Mouse (Mus musculus) Patski (cell line): Measurements from ENCODE around the gene Tmem45b. TPM values are rescaled to one million over a fixed set of nuclear protein-coding genes. Genes with fewer than 3 reads are reported as not detected.

Experiments
- ATAC-seq: fragments of 100-300 bp; one replicate; pipeline ENCODE4 v1.8.0; 2021
- CTCF ChIA-PET: fragments of 350-600 bp; sonication (Branson Sonifier 250); formaldehyde crosslinking; loops from one replicate; lab custom pipeline; 2022; ENCODE audit warnings: inconsistent platforms; lab: Charles Lee
- POLR2A ChIA-PET: fragments of 350-600 bp; sonication (Branson Sonifier 250); formaldehyde crosslinking; loops from one replicate; lab custom pipeline; 2022; ENCODE audit warnings: antibody characterized with exemption, inconsistent platforms; lab: Charles Lee
- DNase-seq: peaks from one replicate; pipeline ENCODE4 v3.0.0-alpha.2; 2011; ENCODE audit warnings: low read depth, low spot score
- H3K27me3 ChIP-seq: fragments of 371-371 bp; one replicate; pipeline ENCODE4 v1.5.1; 2021
- CTCF ChIP-seq: fragments of 100-300 bp; IDR thresholded peaks from one replicate; pipeline ENCODE4 v1.5.1; 2021
- in situ Hi-C: fragments of 300-500 bp; cut with MboI; formaldehyde crosslinking; loops from 3 replicates; pipeline ENCODE4 v1.11.1; 2018; ENCODE audit warnings: low pct_unique_long_range_greater_than_20kb, mixed read lengths
- polyA plus RNA-seq: library from polyadenylated mRNA; unstranded; gene quantifications from one replicate; pipeline ENCODE4 v1.2.3, GENCODE M21; 2021

Gene Tmem45b
- polyA plus RNA-seq, 1 experiment from 2014 or later = not detected

GRCm38 (mm10) chr9:31405217-31405616 lies 59.0 kb downstream of the Tmem45b start:
- in situ Hi-C loops = loop anchor here (10.0 kb wide), 1 partner anchor 520 kb away; no protein-coding TSS in a partner anchor
- ATAC-seq (no peak), DNase-seq (no peak)
- H3K27me3 ChIP-seq = no peaks in the 10 kb centered on the region
- ChIA-PET POLR2A (no interaction called here), CTCF (interaction anchor here (0.8 to 2.1 kb wide), 9 partner anchors 8 to 141 kb away, joined by 3 to 7 read pairs (median 3); no protein-coding TSS in a partner anchor)
- TF ChIP-seq CTCF = peak; percentile 81

GRCm38 (mm10) chr9:31404311-31404710 lies 60.0 kb downstream of the Tmem45b start:
- ATAC-seq (no peak), DNase-seq (no peak)
- in situ Hi-C loops = loop anchor here (5.0 to 10.0 kb wide), 2 partner anchors 133 to 520 kb away; no protein-coding TSS in a partner anchor
- ChIA-PET CTCF (interaction anchor here (1.5 to 2.1 kb wide), 4 partner anchors 12 to 142 kb away, joined by 4 to 7 read pairs (median 6); no protein-coding TSS in a partner anchor), POLR2A (no interaction called here)
- TF ChIP-seq CTCF = peak; percentile 32
- no peaks in the 10 kb centered on the region for H3K27me3 ChIP-seq

- DNase-seq = no peak
- in situ Hi-C loops = loop anchor here (5.0 to 10.0 kb wide), 2 partner anchors 137 to 524 kb away; no protein-coding TSS in a partner anchor
- ATAC-seq = no peak
- ChIA-PET POLR2A (no interaction called here), CTCF (interaction anchor here (0.7 to 2.7 kb wide), 16 partner anchors 8 to 252 kb away, joined by 3 to 10 read pairs (median 4); partner anchors contain the start of gene Nfrkb)
- peak; percentile 90 for TF ChIP-seq CTCF
- no peaks in the 10 kb centered on the region for H3K27me3 ChIP-seq
Measured at GRCm38 (mm10) chr9:31400441-31400840, 63.8 kb downstream of the Tmem45b start.

GRCm38 (mm10) chr9:31387206-31387605 lies 77.1 kb downstream of the Tmem45b start:
- H3K27me3 ChIP-seq = no peaks in the 10 kb centered on the region
- ChIA-PET CTCF (interaction anchor here (1.7 to 2.2 kb wide), 2 partner anchors 13 to 18 kb away, joined by 6 to 10 read pairs; no protein-coding TSS in a partner anchor), POLR2A (interaction anchor here (0.6 kb wide), 1 partner anchor 657 kb away, joined by 3 read pairs; no protein-coding TSS in a partner anchor)
- no peak for TF ChIP-seq CTCF
- no peak for ATAC-seq
- no peak for DNase-seq
- in situ Hi-C loops = no loop called here

GRCm38 (mm10) chr9:31386368-31387180 lies 77.7 kb downstream of the Tmem45b start:
- ATAC-seq (peak; percentile 44), DNase-seq (no peak)
- no peaks in the 10 kb centered on the region for H3K27me3 ChIP-seq
- TF ChIP-seq CTCF = no peak
- in situ Hi-C loops = no loop called here
- ChIA-PET POLR2A (interaction anchor here (0.6 kb wide), 1 partner anchor 658 kb away, joined by 3 read pairs; no protein-coding TSS in a partner anchor), CTCF (interaction anchor here (0.6 to 2.2 kb wide), 4 partner anchors 14 to 199 kb away, joined by 3 to 10 read pairs (median 6); no protein-coding TSS in a partner anchor)

- in situ Hi-C loops = no loop called here
- no peaks in the 10 kb centered on the region for H3K27me3 ChIP-seq
- CTCF ChIA-PET = interaction anchor here (1.1 to 2.2 kb wide), 2 partner anchors 14 to 19 kb away, joined by 5 to 6 read pairs; no protein-coding TSS in a partner anchor
Measured at GRCm38 (mm10) chr9:31385947-31386354, 78.3 kb downstream of the Tmem45b start, which contains the start of gene Nfrkb. Gene Nfrkb (plus strand): TSS chr9:31386192.

GRCm38 (mm10) chr9:31385500-31385869 lies 78.8 kb downstream of the Tmem45b start:
- no peak for DNase-seq
- in situ Hi-C loops = no loop called here
- POLR2A ChIA-PET = interaction anchor here (0.6 kb wide), 1 partner anchor 15 kb away, joined by 3 read pairs; no protein-coding TSS in a partner anchor
- CTCF ChIA-PET = interaction anchor here (1.1 kb wide), 1 partner anchor 15 kb away, joined by 5 read pairs; no protein-coding TSS in a partner anchor
- no peaks in the 10 kb centered on the region for H3K27me3 ChIP-seq
- peak; percentile 22 for ATAC-seq
- TF ChIP-seq CTCF = no peak

More at GRCm38 (mm10) chr9:31385947-31386354, 78.3 kb downstream of the Tmem45b start, which contains the start of gene Nfrkb:
- ATAC-seq (peak; percentile 99), DNase-seq (peak; percentile 38)
- no peak for TF ChIP-seq CTCF
- POLR2A ChIA-PET = no interaction called here

GRCm38 (mm10) chr9:31384786-31385499 lies 79.3 kb downstream of the Tmem45b start:
- in situ Hi-C loops = no loop called here
- H3K27me3 ChIP-seq = no peaks in the 10 kb centered on the region
- TF ChIP-seq CTCF = no peak
- ATAC-seq = no peak
- POLR2A ChIA-PET = interaction anchor here (0.6 kb wide), 1 partner anchor 15 kb away, joined by 3 read pairs; no protein-coding TSS in a partner anchor
- CTCF ChIA-PET = interaction anchor here (1.1 kb wide), 1 partner anchor 15 kb away, joined by 5 read pairs; no protein-coding TSS in a partner anchor
- DNase-seq = no peak

- DNase-seq = no peak
- CTCF ChIA-PET = interaction anchor here (1.4 kb wide), 1 partner anchor 15 kb away, joined by 3 read pairs; no protein-coding TSS in a partner anchor
- H3K27me3 ChIP-seq = no peaks in the 10 kb centered on the region
- no peak for TF ChIP-seq CTCF
- in situ Hi-C loops = no loop called here
- ATAC-seq = no peak
- POLR2A ChIA-PET = no interaction called here
Measured at GRCm38 (mm10) chr9:31376661-31377060, 87.6 kb downstream of the Tmem45b start.

Other genes starting within 250 kb of the Tmem45b start
- gene Prdm10, start 183.9 kb downstream of the Tmem45b start, polyA plus RNA-seq = 9.0 TPM
- gene Nfrkb, start 78.3 kb downstream of the Tmem45b start, polyA plus RNA-seq = 18.2 TPM